Mouse (Mus musculus) brain, embryonic 14.5 days (tissue): ENCODE measurements around the gene Grk3. TPM values are rescaled to one million over a fixed set of nuclear protein-coding genes. Genes with fewer than 3 reads are reported as not detected.

ENCODE experiments used
- DNase-seq: peaks from one replicate; pipeline ENCODE4 v3.0.0-alpha.2; 2011; ENCODE audit warnings: low read depth
- CTCF ChIP-seq: fragments of 200-500 bp; IDR thresholded peaks from 2 replicates; pipeline ENCODE4 v1.5.1; 2012; ENCODE audit warnings: inconsistent platforms, mild to moderate bottlenecking, moderate library complexity, borderline replicate concordance; ENCODE audit not compliant: insufficient read depth, insufficient read length; ENCODE audit errors: extremely low read depth
- POLR2A ChIP-seq: fragments of 200-500 bp; IDR thresholded peaks from 2 replicates; pipeline ENCODE4 v1.6.1; 2012; ENCODE audit warnings: mild to moderate bottlenecking, inconsistent platforms, borderline replicate concordance; ENCODE audit not compliant: poor library complexity, insufficient read depth, insufficient read length, severe bottlenecking; ENCODE audit errors: extremely low read depth
- polyA plus RNA-seq: library from polyadenylated mRNA; depleted of rRNA; stranded (reverse); fragments of >200 nt; gene quantifications from 2 replicates; pipeline ENCODE4 v1.2.3, GENCODE M21; 2012

Grk3 gene
- polyA plus RNA-seq, 1 experiment: 26.0 TPM

GRCm38 (mm10) chr5:112921914-112922313 is 93.7 kb downstream of the Grk3 start:
- TF ChIP-seq CTCF (no peak), POLR2A (no peak)
- DNase-seq: no peak

GRCm38 (mm10) chr5:112910381-112910780 is 105.2 kb downstream of the Grk3 start:
- no peak for TF ChIP-seq POLR2A
- no peak for TF ChIP-seq CTCF
- DNase-seq: peak; percentile 49

GRCm38 (mm10) chr5:112908169-112908614 is 107.4 kb downstream of the Grk3 start:
- DNase-seq: no peak
- TF ChIP-seq CTCF (no peak), POLR2A (no peak)

GRCm38 (mm10) chr5:112907504-112907903 is 108.1 kb downstream of the Grk3 start:
- no peak for DNase-seq
- TF ChIP-seq CTCF (no peak), POLR2A (no peak)

GRCm38 (mm10) chr5:112895674-112896654 is 119.6 kb downstream of the Grk3 start, which contains the start of gene Myo18b:
TSS of gene Myo18b (minus strand) at chr5:112896362.
- no peak for DNase-seq
- no peak for TF ChIP-seq CTCF
- TF ChIP-seq POLR2A: no peak

GRCm38 (mm10) chr5:112893462-112894060 is 122.0 kb downstream of the Grk3 start:
- DNase-seq: no peak
- TF ChIP-seq POLR2A: no peak
- no peak for TF ChIP-seq CTCF

GRCm38 (mm10) chr5:112892411-112892810 is 123.2 kb downstream of the Grk3 start:
- TF ChIP-seq CTCF (no peak), POLR2A (no peak)
- DNase-seq: no peak

GRCm38 (mm10) chr5:112888651-112889050 is 126.9 kb downstream of the Grk3 start:
- no peak for DNase-seq
- TF ChIP-seq POLR2A: no peak
- TF ChIP-seq CTCF: no peak

- DNase-seq: peak; percentile 65
- TF ChIP-seq POLR2A: no peak
- TF ChIP-seq CTCF: no peak
Measured at GRCm38 (mm10) chr5:112886687-112887491, 128.7 kb downstream of the Grk3 start.

GRCm38 (mm10) chr5:112877391-112878115 is 138.0 kb downstream of the Grk3 start:
- DNase-seq: peak; percentile 56
- TF ChIP-seq POLR2A (no peak), CTCF (no peak)
